Mouse (Mus musculus): ENCODE measurements around the gene Tep1. TPM values are rescaled to one million over a fixed set of nuclear protein-coding genes. Genes with fewer than 3 reads are reported as not detected.

Tep1 gene
- polyA plus RNA-seq, 1 experiment from 2014 or later: 5.2 TPM

GRCm38 (mm10) chr14:50855788-50856187, 14.6 kb downstream of the Tep1 start:
- H3K9me3 ChIP-seq (ENCODE audit: control insufficient read depth, low read length): no peaks in the 10 kb centered on the region
- H3K9ac ChIP-seq (ENCODE audit: low read length): no peak overlapping the region
- ATAC-seq (replicated peaks; ENCODE audit: low FRiP score) (no peak), DNase-seq (ENCODE audit: low spot score) (no peak)
- H3K4me3 ChIP-seq (ENCODE audit: low read depth, low read length): no peak overlapping the region
- H3K27ac ChIP-seq (ENCODE audit: low read depth, low read length): no peak overlapping the region
- H3K36me3 ChIP-seq (ENCODE audit: control insufficient read depth, insufficient read depth, low read length): no peaks in the 10 kb centered on the region; the same call in 1 of the 2 replicates
- no peaks in the 10 kb centered on the region for H3K4me1 ChIP-seq (replicated peaks; ENCODE audit: control insufficient read depth, insufficient read depth, low read length)
- H3K27me3 ChIP-seq (ENCODE audit: control insufficient read depth, insufficient read depth, low read length): no peaks in the 10 kb centered on the region
- H3K4me2 ChIP-seq (ENCODE audit: low read depth, low read length, severe bottlenecking): no peak overlapping the region
- 81% methylated on average over 5 of the region's 5 CpGs for WGBS

- no peak overlapping the region for H3K27ac ChIP-seq (ENCODE audit: low read depth, low read length)
- no peaks in the 10 kb centered on the region for H3K36me3 ChIP-seq (ENCODE audit: control insufficient read depth, insufficient read depth, low read length)
- no peak overlapping the region for H3K4me2 ChIP-seq (ENCODE audit: low read depth, low read length, severe bottlenecking)
- H3K27me3 ChIP-seq (ENCODE audit: control insufficient read depth, insufficient read depth, low read length): no peaks in the 10 kb centered on the region
- ATAC-seq (replicated peaks; ENCODE audit: low FRiP score) (no peak), DNase-seq (ENCODE audit: low spot score) (peak; percentile 57)
- no peaks in the 10 kb centered on the region for H3K9me3 ChIP-seq (ENCODE audit: control insufficient read depth, low read length)
- no peaks in the 10 kb centered on the region for H3K4me1 ChIP-seq (replicated peaks; ENCODE audit: control insufficient read depth, insufficient read depth, low read length)
- 62% methylated on average over 6 of the region's 6 CpGs for WGBS
- no peak overlapping the region for H3K4me3 ChIP-seq (ENCODE audit: low read depth, low read length)
- H3K9ac ChIP-seq (ENCODE audit: low read length): no peak overlapping the region
Measured at GRCm38 (mm10) chr14:50837236-50837635, 33.1 kb downstream of the Tep1 start.

GRCm38 (mm10) chr14:50834435-50834834, 35.9 kb downstream of the Tep1 start:
- H3K4me3 ChIP-seq (ENCODE audit: low read depth, low read length): no peak overlapping the region
- ATAC-seq (replicated peaks; ENCODE audit: low FRiP score) (no peak), DNase-seq (ENCODE audit: low spot score) (no peak)
- H3K4me1 ChIP-seq (replicated peaks; ENCODE audit: control insufficient read depth, insufficient read depth, low read length): no peaks in the 10 kb centered on the region
- no peak overlapping the region for H3K9ac ChIP-seq (ENCODE audit: low read length)
- 77% methylated on average over 2 of the region's 2 CpGs for WGBS
- H3K4me2 ChIP-seq (ENCODE audit: low read depth, low read length, severe bottlenecking): no peak overlapping the region
- no peaks in the 10 kb centered on the region for H3K36me3 ChIP-seq (ENCODE audit: control insufficient read depth, insufficient read depth, low read length)
- no peaks in the 10 kb centered on the region for H3K9me3 ChIP-seq (ENCODE audit: control insufficient read depth, low read length)
- H3K27ac ChIP-seq (ENCODE audit: low read depth, low read length): no peak overlapping the region
- H3K27me3 ChIP-seq (ENCODE audit: control insufficient read depth, insufficient read depth, low read length): no peaks in the 10 kb centered on the region

GRCm38 (mm10) chr14:50833964-50834363, 36.4 kb downstream of the Tep1 start:
- Histone ChIP-seq H3K9me3 (ENCODE audit: control insufficient read depth, low read length) (no peaks in the 10 kb centered on the region), H3K27me3 (ENCODE audit: control insufficient read depth, insufficient read depth, low read length) (no peaks in the 10 kb centered on the region), H3K4me2 (ENCODE audit: low read depth, low read length, severe bottlenecking) (no peak overlapping the region), H3K4me3 (ENCODE audit: low read depth, low read length) (no peak overlapping the region), H3K9ac (ENCODE audit: low read length) (no peak overlapping the region), H3K36me3 (ENCODE audit: control insufficient read depth, insufficient read depth, low read length) (no peaks in the 10 kb centered on the region), H3K27ac (ENCODE audit: low read depth, low read length) (no peak overlapping the region), H3K4me1 (replicated peaks; ENCODE audit: control insufficient read depth, insufficient read depth, low read length) (no peaks in the 10 kb centered on the region)
- WGBS: 89% methylated on average over 10 of the region's 10 CpGs
- ATAC-seq (replicated peaks; ENCODE audit: low FRiP score) (no peak), DNase-seq (ENCODE audit: low spot score) (no peak)

- Histone ChIP-seq H3K4me3 (ENCODE audit: low read depth, low read length) (no peak overlapping the region), H3K36me3 (ENCODE audit: control insufficient read depth, insufficient read depth, low read length) (no peaks in the 10 kb centered on the region), H3K9me3 (ENCODE audit: control insufficient read depth, low read length) (no peaks in the 10 kb centered on the region), H3K27me3 (ENCODE audit: control insufficient read depth, insufficient read depth, low read length) (no peaks in the 10 kb centered on the region), H3K4me2 (ENCODE audit: low read depth, low read length, severe bottlenecking) (no peak overlapping the region), H3K27ac (ENCODE audit: low read depth, low read length) (no peak overlapping the region), H3K4me1 (replicated peaks; ENCODE audit: control insufficient read depth, insufficient read depth, low read length) (no peaks in the 10 kb centered on the region), H3K9ac (ENCODE audit: low read length) (no peak overlapping the region)
- ATAC-seq (replicated peaks; ENCODE audit: low FRiP score) (no peak), DNase-seq (ENCODE audit: low spot score) (no peak)
- 89% methylated on average over 3 of the region's 3 CpGs for WGBS
Measured at GRCm38 (mm10) chr14:50829878-50830277, 40.5 kb downstream of the Tep1 start.

GRCm38 (mm10) chr14:50826579-50826978, 43.8 kb downstream of the Tep1 start:
- H3K27me3 ChIP-seq (ENCODE audit: control insufficient read depth, insufficient read depth, low read length): no peaks in the 10 kb centered on the region
- no peaks in the 10 kb centered on the region for H3K4me1 ChIP-seq (replicated peaks; ENCODE audit: control insufficient read depth, insufficient read depth, low read length)
- DNase-seq (ENCODE audit: low spot score): no peak
- H3K36me3 ChIP-seq (ENCODE audit: control insufficient read depth, insufficient read depth, low read length): no peaks in the 10 kb centered on the region; the same call in 1 of the 2 replicates
- whole genome bisulfite sequencing: 91% methylated on average over 4 of the region's 4 CpGs
- H3K4me3 ChIP-seq (ENCODE audit: low read depth, low read length): no peak overlapping the region
- no peak overlapping the region for H3K4me2 ChIP-seq (ENCODE audit: low read depth, low read length, severe bottlenecking)
- H3K9ac ChIP-seq (ENCODE audit: low read length): no peak overlapping the region
- no peak for ATAC-seq (replicated peaks; ENCODE audit: low FRiP score)
- no peak overlapping the region for H3K27ac ChIP-seq (ENCODE audit: low read depth, low read length)
- no peaks in the 10 kb centered on the region for H3K9me3 ChIP-seq (ENCODE audit: control insufficient read depth, low read length)

- no peaks in the 10 kb centered on the region for H3K27me3 ChIP-seq (ENCODE audit: control insufficient read depth, insufficient read depth, low read length)
- no peaks in the 10 kb centered on the region; the same call in 1 of the 2 replicates for H3K36me3 ChIP-seq (ENCODE audit: control insufficient read depth, insufficient read depth, low read length)
- no peak overlapping the region for H3K4me2 ChIP-seq (ENCODE audit: low read depth, low read length, severe bottlenecking)
- no peak overlapping the region for H3K9ac ChIP-seq (ENCODE audit: low read length)
- H3K9me3 ChIP-seq (ENCODE audit: control insufficient read depth, low read length): no peaks in the 10 kb centered on the region
- H3K4me3 ChIP-seq (ENCODE audit: low read depth, low read length): no peak overlapping the region
- ATAC-seq (replicated peaks; ENCODE audit: low FRiP score): no peak
- 89% methylated on average over 9 of the region's 9 CpGs for WGBS
- DNase-seq (ENCODE audit: low spot score): no peak
- no peaks in the 10 kb centered on the region for H3K4me1 ChIP-seq (replicated peaks; ENCODE audit: control insufficient read depth, insufficient read depth, low read length)
- no peak overlapping the region for H3K27ac ChIP-seq (ENCODE audit: low read depth, low read length)
Measured at GRCm38 (mm10) chr14:50824219-50824618, 46.1 kb downstream of the Tep1 start.

GRCm38 (mm10) chr14:50823240-50823639, 47.1 kb downstream of the Tep1 start:
- H3K9me3 ChIP-seq (ENCODE audit: control insufficient read depth, low read length): no peaks in the 10 kb centered on the region
- ATAC-seq (replicated peaks; ENCODE audit: low FRiP score): no peak
- H3K4me3 ChIP-seq (ENCODE audit: low read depth, low read length): no peak overlapping the region
- H3K4me1 ChIP-seq (replicated peaks; ENCODE audit: control insufficient read depth, insufficient read depth, low read length): no peaks in the 10 kb centered on the region
- no peak for DNase-seq (ENCODE audit: low spot score)
- H3K36me3 ChIP-seq (ENCODE audit: control insufficient read depth, insufficient read depth, low read length): no peaks in the 10 kb centered on the region; the same call in 1 of the 2 replicates
- 87% methylated on average over 2 of the region's 2 CpGs for WGBS
- no peak overlapping the region for H3K27ac ChIP-seq (ENCODE audit: low read depth, low read length)
- no peak overlapping the region for H3K9ac ChIP-seq (ENCODE audit: low read length)
- H3K4me2 ChIP-seq (ENCODE audit: low read depth, low read length, severe bottlenecking): no peak overlapping the region
- H3K27me3 ChIP-seq (ENCODE audit: control insufficient read depth, insufficient read depth, low read length): no peaks in the 10 kb centered on the region

GRCm38 (mm10) chr14:50813060-50813459, 57.3 kb downstream of the Tep1 start:
- peaks cover 4% of the 10 kb centered on the region for H3K36me3 ChIP-seq (ENCODE audit: control insufficient read depth, insufficient read depth, low read length)
- ATAC-seq (replicated peaks; ENCODE audit: low FRiP score): no peak

More at GRCm38 (mm10) chr14:50813060-50813459, 57.3 kb downstream of the Tep1 start:
- Histone ChIP-seq H3K4me1 (replicated peaks; ENCODE audit: control insufficient read depth, insufficient read depth, low read length) (no peaks in the 10 kb centered on the region), H3K4me2 (ENCODE audit: low read depth, low read length, severe bottlenecking) (no peak overlapping the region), H3K9ac (ENCODE audit: low read length) (no peak overlapping the region), H3K27me3 (ENCODE audit: control insufficient read depth, insufficient read depth, low read length) (no peaks in the 10 kb centered on the region), H3K9me3 (ENCODE audit: control insufficient read depth, low read length) (no peaks in the 10 kb centered on the region), H3K27ac (ENCODE audit: low read depth, low read length) (no peak overlapping the region), H3K4me3 (ENCODE audit: low read depth, low read length) (no peak overlapping the region)
- no peak for DNase-seq (ENCODE audit: low spot score)
- WGBS: 89% methylated on average over 2 of the region's 2 CpGs
